Mouse (Mus musculus): ENCODE results near the gene Cox18. TPM values are rescaled to one million over a fixed set of nuclear protein-coding genes. Genes with fewer than 3 reads are reported as not detected.

The Cox18 gene
- polyA plus RNA-seq, 1 experiment from 2014 or later: 25.3 TPM

GRCm38 (mm10) chr5:90199922-90200632, 23.7 kb downstream of the Cox18 start:
- Histone ChIP-seq H3K27me3 (ENCODE audit: control insufficient read depth, insufficient read depth, low read length) (no peaks in the 10 kb centered on the region), H3K27ac (ENCODE audit: low read depth, low read length) (no peak overlapping the region), H3K4me2 (no peak overlapping the region), H3K9me3 (ENCODE audit: control insufficient read depth, low read length) (no peaks in the 10 kb centered on the region), H3K9ac (ENCODE audit: low read length) (no peak overlapping the region), H3K4me3 (ENCODE audit: low read depth, low read length) (no peak overlapping the region), H3K4me1 (ENCODE audit: control insufficient read depth, insufficient read depth, low read length) (no peaks in the 10 kb centered on the region), H3K36me3 (ENCODE audit: control insufficient read depth, insufficient read depth, low read length) (no peaks in the 10 kb centered on the region)
- ATAC-seq (ENCODE audit: low FRiP score) (no peak), DNase-seq (ENCODE audit: low spot score, missing footprints) (no peak)
- WGBS: 69% methylated on average over 16 of the region's 16 CpGs

DNA sequence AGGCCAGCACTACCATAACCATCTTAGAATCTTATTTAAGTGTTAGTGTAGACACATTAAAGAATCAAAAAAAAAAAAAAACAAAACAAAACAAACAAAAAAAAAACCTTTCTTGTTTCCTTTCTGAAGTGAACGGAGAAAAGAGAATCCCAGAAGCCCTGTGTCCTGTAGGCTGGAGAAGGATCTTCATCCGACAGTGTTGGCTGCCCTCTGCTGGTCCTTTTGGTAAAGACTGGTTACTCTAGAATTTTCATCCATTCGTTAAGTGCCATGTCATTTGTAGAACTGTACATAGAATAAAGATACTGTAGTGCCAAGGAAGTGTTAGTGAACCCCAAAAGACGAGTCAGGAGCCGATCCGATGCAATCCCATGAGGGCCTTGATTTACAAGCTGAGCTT, 29.0 kb downstream of the Cox18 start:
- WGBS: 38% methylated on average over 6 of the region's 6 CpGs
- Histone ChIP-seq H3K4me1 (ENCODE audit: control insufficient read depth, insufficient read depth, low read length) (no peaks in the 10 kb centered on the region), H3K36me3 (ENCODE audit: control insufficient read depth, insufficient read depth, low read length) (no peaks in the 10 kb centered on the region), H3K9me3 (ENCODE audit: control insufficient read depth, low read length) (no peaks in the 10 kb centered on the region), H3K9ac (ENCODE audit: low read length) (no peak overlapping the region), H3K4me3 (ENCODE audit: low read depth, low read length) (no peak overlapping the region), H3K27ac (ENCODE audit: low read depth, low read length) (no peak overlapping the region), H3K27me3 (ENCODE audit: control insufficient read depth, insufficient read depth, low read length) (no peaks in the 10 kb centered on the region), H3K4me2 (no peak overlapping the region)
- DNase-seq (ENCODE audit: low spot score, missing footprints) (peak; percentile 90), ATAC-seq (ENCODE audit: low FRiP score) (peak; percentile 59; the same call in 1 of the 2 replicates)

GRCm38 (mm10) chr5:90182782-90183181, 41.0 kb downstream of the Cox18 start:
- Histone ChIP-seq H3K27ac (ENCODE audit: low read depth, low read length) (no peak overlapping the region), H3K4me2 (no peak overlapping the region), H3K9ac (ENCODE audit: low read length) (no peak overlapping the region), H3K4me3 (ENCODE audit: low read depth, low read length) (no peak overlapping the region), H3K9me3 (ENCODE audit: control insufficient read depth, low read length) (0 out of 2 replicates have a peak, but pooled peaks cover 3% of the 10 kb centered on the region), H3K4me1 (ENCODE audit: control insufficient read depth, insufficient read depth, low read length) (no peaks in the 10 kb centered on the region), H3K36me3 (ENCODE audit: control insufficient read depth, insufficient read depth, low read length) (no peaks in the 10 kb centered on the region), H3K27me3 (ENCODE audit: control insufficient read depth, insufficient read depth, low read length) (no peaks in the 10 kb centered on the region)
- 66% methylated on average over 5 of the region's 5 CpGs for WGBS
- ATAC-seq (ENCODE audit: low FRiP score) (no peak), DNase-seq (ENCODE audit: low spot score, missing footprints) (no peak)

GRCm38 (mm10) chr5:90179094-90179493, 44.7 kb downstream of the Cox18 start:
- Histone ChIP-seq H3K4me2 (no peak overlapping the region), H3K9me3 (ENCODE audit: control insufficient read depth, low read length) (no peaks in the 10 kb centered on the region), H3K36me3 (ENCODE audit: control insufficient read depth, insufficient read depth, low read length) (no peaks in the 10 kb centered on the region), H3K4me1 (ENCODE audit: control insufficient read depth, insufficient read depth, low read length) (no peaks in the 10 kb centered on the region), H3K27ac (ENCODE audit: low read depth, low read length) (no peak overlapping the region), H3K4me3 (ENCODE audit: low read depth, low read length) (no peak overlapping the region), H3K27me3 (ENCODE audit: control insufficient read depth, insufficient read depth, low read length) (no peaks in the 10 kb centered on the region), H3K9ac (ENCODE audit: low read length) (no peak overlapping the region)
- no peak for ATAC-seq (ENCODE audit: low FRiP score)
- 85% methylated on average over 5 of the region's 5 CpGs for WGBS
- DNase-seq (ENCODE audit: low spot score, missing footprints): no peak

DNA sequence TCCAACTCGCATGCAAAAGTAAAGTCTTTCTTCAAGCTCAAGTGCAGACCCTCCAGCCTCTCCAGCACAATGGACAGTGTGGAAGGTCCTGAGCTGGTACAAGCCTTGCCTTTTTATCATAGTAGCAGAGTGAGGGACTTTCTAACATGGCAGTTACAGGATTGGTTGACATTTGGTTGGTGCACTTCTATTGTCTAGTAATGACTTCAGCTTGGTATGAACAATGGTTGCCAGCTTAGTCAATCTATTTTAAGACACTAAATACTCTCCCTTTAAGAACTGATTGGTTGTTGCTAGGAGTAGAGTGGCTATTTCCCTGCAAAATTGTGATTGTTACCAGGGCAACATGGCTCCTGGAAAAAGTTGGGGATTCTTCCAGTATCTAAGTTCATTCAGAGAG, 45.7 kb downstream of the Cox18 start:
- H3K36me3 ChIP-seq (ENCODE audit: control insufficient read depth, insufficient read depth, low read length): no peaks in the 10 kb centered on the region
- no peak overlapping the region for H3K4me2 ChIP-seq
- no peak for ATAC-seq (ENCODE audit: low FRiP score)
- H3K9me3 ChIP-seq (ENCODE audit: control insufficient read depth, low read length): no peaks in the 10 kb centered on the region
- WGBS: 94% methylated on average over 1 of the region's 1 CpGs
- no peak overlapping the region for H3K4me3 ChIP-seq (ENCODE audit: low read depth, low read length)
- H3K27me3 ChIP-seq (ENCODE audit: control insufficient read depth, insufficient read depth, low read length): no peaks in the 10 kb centered on the region
- no peak for DNase-seq (ENCODE audit: low spot score, missing footprints)
- H3K4me1 ChIP-seq (ENCODE audit: control insufficient read depth, insufficient read depth, low read length): no peaks in the 10 kb centered on the region
- no peak overlapping the region for H3K27ac ChIP-seq (ENCODE audit: low read depth, low read length)
- no peak overlapping the region for H3K9ac ChIP-seq (ENCODE audit: low read length)

Other genes starting within 250 kb of the Cox18 start
- 27.7 and 30.5 TPM in 2 replicates for gene Ankrd17, start 142.6 kb upstream of the Cox18 start, polyA plus RNA-seq (2014; fragmentation: Nextera tagmentation; extraction: Ambion mirVana)
- gene Gm9958, start 143.2 kb upstream of the Cox18 start, polyA plus RNA-seq (2014; fragmentation: Nextera tagmentation; extraction: Ambion mirVana): 8.0 and 9.1 TPM in 2 replicates
- not detected in 2 replicates for gene Alb, start 236.9 kb upstream of the Cox18 start, polyA plus RNA-seq (2014; fragmentation: Nextera tagmentation; extraction: Ambion mirVana)

Data from midbrain, embryonic 11.5 days (tissue).